Mouse (Mus musculus) myocyte (in vitro differentiated cells): ENCODE measurements around the gene Myct1.
A peak's percentile ranks its signal among the peaks of the same experiment; 100 is the strongest.

Experiments
- CEBPB ChIP-seq: IDR thresholded peaks from 2 replicates; pipeline ENCODE4 v1.6.1; 2011; ENCODE audit warnings: mild to moderate bottlenecking, moderate library complexity; ENCODE audit not compliant: poor library complexity, insufficient read depth, severe bottlenecking
- E2F4 ChIP-seq: IDR thresholded peaks from one replicate; pipeline ENCODE4 v1.6.1; 2011; ENCODE audit warnings: mild to moderate bottlenecking, control low read depth, moderate library complexity; ENCODE audit not compliant: insufficient read depth
- MAX ChIP-seq: IDR thresholded peaks from one replicate; pipeline ENCODE4 v1.6.1; 2011; ENCODE audit warnings: low read depth, mild to moderate bottlenecking, control low read depth
- MYOD1 ChIP-seq, 3 experiments: IDR thresholded peaks; one replicate each; pipeline ENCODE4 v1.6.1; 2011; ENCODE audit warnings: control low read depth in 2 of 3, low read depth in 2 of 3, mild to moderate bottlenecking in 2 of 3, moderate library complexity in 1 of 3; ENCODE audit not compliant: insufficient read length in 2 of 3, control insufficient read depth in 1 of 3
- MYOG ChIP-seq, 3 experiments: IDR thresholded peaks; one replicate each; pipeline ENCODE4 v1.6.1; 2011; ENCODE audit warnings: control low read depth in 2 of 3, low read depth in 2 of 3, mild to moderate bottlenecking in 2 of 3; ENCODE audit not compliant: insufficient read length in 2 of 3, control insufficient read depth in 1 of 3, insufficient read depth in 1 of 3
- POLR2A ChIP-seq: IDR thresholded peaks from one replicate; pipeline ENCODE4 v1.6.1; 2011; ENCODE audit warnings: low read depth, mild to moderate bottlenecking, control low read depth, moderate library complexity; ENCODE audit not compliant: insufficient read length
- POLR2AphosphoS2 ChIP-seq: IDR thresholded peaks from one replicate; pipeline ENCODE4 v1.6.1; 2011; ENCODE audit warnings: low read depth, control low read depth; ENCODE audit not compliant: insufficient read length
- REST ChIP-seq: IDR thresholded peaks from one replicate; pipeline ENCODE4 v1.6.1; 2011; ENCODE audit warnings: mild to moderate bottlenecking, control low read depth, moderate library complexity; ENCODE audit not compliant: insufficient read depth, insufficient read length
- SRF ChIP-seq: IDR thresholded peaks from one replicate; pipeline ENCODE4 v1.6.1; 2011; ENCODE audit warnings: low read depth; ENCODE audit not compliant: control insufficient read depth, insufficient read length
- TCF12 ChIP-seq: IDR thresholded peaks from one replicate; pipeline ENCODE4 v1.6.1; 2011; ENCODE audit warnings: mild to moderate bottlenecking, control low read depth; ENCODE audit not compliant: poor library complexity, insufficient read depth, severe bottlenecking
- USF1 ChIP-seq: IDR thresholded peaks from one replicate; pipeline ENCODE4 v1.6.1; 2011; ENCODE audit warnings: low read depth, mild to moderate bottlenecking, control low read depth, moderate library complexity

DNA sequence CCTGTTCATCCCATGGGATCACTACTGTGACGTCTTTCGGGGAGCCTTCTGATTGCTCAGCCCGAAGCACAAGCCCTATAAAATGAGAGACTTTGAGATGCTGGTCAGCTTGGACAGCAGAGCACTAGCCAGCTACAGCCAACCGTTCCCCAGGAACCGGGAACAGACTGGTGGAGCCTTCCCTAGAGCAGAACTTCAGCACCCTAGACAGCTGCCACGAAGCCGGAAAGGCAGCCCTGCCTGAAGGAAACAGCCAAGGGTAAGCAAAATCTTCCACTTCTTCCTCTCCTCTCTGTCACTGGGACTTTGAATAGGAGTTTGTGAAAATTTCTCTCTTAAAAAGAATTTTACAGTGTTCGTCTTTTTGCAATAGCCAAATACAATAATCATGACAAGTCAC is 45.5 kb downstream of the Myct1 start, which contains the start of gene Vip:
- TF ChIP-seq USF1 (no peak), POLR2A (no peak), REST (peak; percentile 61), TCF12 (no peak), E2F4 (no peak), MYOG (IDR thresholded peaks at IDR 0.05; ENCODE audit: control insufficient read depth in 1 of 3, insufficient read depth in 1 of 3, insufficient read length in 2 of 3, low read depth in 2 of 3) (no peak), POLR2AphosphoS2 (no peak), MAX (no peak), CEBPB (no peak), SRF (no peak), MYOD1 (IDR thresholded peaks at IDR 0.05; ENCODE audit: control insufficient read depth in 1 of 3, insufficient read length in 2 of 3, low read depth in 2 of 3) (no peak)
